18 mouse cellular contexts compared by ENCODE assay signal in genomic region chr4:41610594-41610980, GRCm38 (mm10). TPM values are rescaled to one million over a fixed set of nuclear protein-coding genes. Genes with fewer than 3 reads are reported as not detected.
A peak's percentile ranks its signal among the peaks of the same experiment; 100 is the strongest.
DNase-seq lines count a peak whose midpoint lies in the region; ATAC-seq and TF ChIP-seq lines count a peak whose summit lies in the region.
"Had no signal": no experiment of that assay in that cellular context is flagged by ENCODE, and none has a peak within 500 bp of the region (broad histone marks: within the 10 kb centered on the region; RNA-seq: fewer than 3 reads in every experiment).

No protein-coding gene starts in this region.

- no peak for TF ChIP-seq CTCF in kidney, adult 2 months (conservative IDR thresholded peaks at IDR 0.05; ENCODE audit: insufficient read depth, insufficient read length, low read depth, low read length)
- no peak for TF ChIP-seq CTCF in thymus, adult 2 months (IDR thresholded peaks at IDR 0.05; ENCODE audit: borderline replicate concordance, control insufficient read depth, extremely low read depth, insufficient read depth, low read length, poor library complexity)

- no peaks in the 10 kb centered on the region for H3K4me1 ChIP-seq in kidney, embryonic 14.5 days (ENCODE audit: control insufficient read depth, insufficient read depth, low read length)
- no peaks in the 10 kb centered on the region for H3K4me1 ChIP-seq in kidney, adult 2 months (ENCODE audit: control insufficient read depth, insufficient read depth, low read length)
- 0 out of 2 replicates have a peak, but pooled peaks cover 2% of the 10 kb centered on the region for H3K4me1 ChIP-seq in thymus, adult 2 months (replicated peaks; ENCODE audit: control insufficient read depth, insufficient read depth, low read length)
- H3K4me1 ChIP-seq: heart, embryonic 12.5 days; lung, embryonic 15.5 days had no signal

- no peaks in the 10 kb centered on the region for H3K9me3 ChIP-seq in kidney, embryonic 14.5 days (ENCODE audit: control insufficient read depth, low read length)
- H3K9me3 ChIP-seq: heart, embryonic 12.5 days; lung, embryonic 15.5 days had no signal

- no peak overlapping the region for H3K9ac ChIP-seq in kidney, embryonic 14.5 days (ENCODE audit: low read depth, low read length)
- H3K9ac ChIP-seq: heart, embryonic 12.5 days; lung, embryonic 15.5 days had no signal

- no peak for TF ChIP-seq POLR2A in kidney, adult 2 months (IDR thresholded peaks at IDR 0.05; ENCODE audit: low read depth, low read length)
- no peak for TF ChIP-seq POLR2A in thymus, adult 2 months (IDR thresholded peaks at IDR 0.05; ENCODE audit: control insufficient read depth, extremely low read depth, insufficient read depth, low read length, poor library complexity)

- no peaks in the 10 kb centered on the region for H3K27me3 ChIP-seq in kidney, embryonic 14.5 days (ENCODE audit: control insufficient read depth, insufficient read depth, low read length)
- no peaks in the 10 kb centered on the region for H3K27me3 ChIP-seq in kidney, adult 2 months (replicated peaks; ENCODE audit: control insufficient read depth, insufficient read depth, low read length)
- H3K27me3 ChIP-seq in thymus, adult 2 months (ENCODE audit: control insufficient read depth, insufficient read depth, low read length), result no peaks in the 10 kb centered on the region
- H3K27me3 ChIP-seq: lung, embryonic 15.5 days had no signal

- H3K4me2 ChIP-seq in kidney, embryonic 14.5 days (replicated peaks; ENCODE audit: low read depth, low read length), result no peak overlapping the region
- H3K4me2 ChIP-seq: heart, embryonic 12.5 days; lung, embryonic 15.5 days had no signal

- no peaks in the 10 kb centered on the region for H3K36me3 ChIP-seq in kidney, embryonic 14.5 days (ENCODE audit: control insufficient read depth, insufficient read depth, low read length)
- no peaks in the 10 kb centered on the region for H3K36me3 ChIP-seq in kidney, adult 2 months (ENCODE audit: control insufficient read depth, insufficient read depth, low read length)
- no peaks in the 10 kb centered on the region for H3K36me3 ChIP-seq in thymus, adult 2 months (ENCODE audit: control insufficient read depth, insufficient read depth, low read length)
- H3K36me3 ChIP-seq: heart, embryonic 12.5 days; lung, embryonic 15.5 days had no signal

- peak; percentile 63; the same call in 1 of the 2 replicates for ATAC-seq in kidney, embryonic 14.5 days (ENCODE audit: low FRiP score, low TSS enrichment)

- H3K4me3 ChIP-seq in kidney, embryonic 14.5 days (ENCODE audit: low read length), result no peak overlapping the region
- no peak overlapping the region for H3K4me3 ChIP-seq in kidney, adult 2 months (ENCODE audit: insufficient read depth, low read depth, low read length)
- H3K4me3 ChIP-seq in thymus, adult 2 months (ENCODE audit: control insufficient read depth, insufficient read depth, low read length), result no peak overlapping the region
- H3K4me3 ChIP-seq: erythroblast, embryonic 14.5 days; heart, embryonic 12.5 days; layer of hippocampus, adult 2 months; lung, embryonic 15.5 days had no signal

- 24% methylated on average over 6 of the region's 6 CpGs for WGBS in kidney, embryonic 14.5 days
- WGBS in kidney, adult 2 months, result 24% methylated on average over 6 of the region's 6 CpGs
- WGBS in thymus, adult 2 months, result 33% methylated on average over 6 of the region's 6 CpGs

- DNase-seq in embryo, embryonic 10 days (ENCODE audit: low spot score), result peak; percentile 26
- DNase-seq in embryo, embryonic 11 days, result no peak
- DNase-seq in kidney, adult 2 months, result no peak
- DNase-seq in Muller cell, postnatal 12 days (ENCODE audit: inconsistent ontology term), result peak; percentile 46
- DNase-seq in lung, postnatal 25 days (ENCODE audit: low spot score), result peak; percentile 39
- no peak for DNase-seq in thymus, adult 2 months
- no peak for DNase-seq in heart, postnatal 4 days
- DNase-seq: adrenal gland, postnatal 36 days; kidney, adult 11 months; spleen, adult 18-20 months had no signal

- no peak overlapping the region for H3K27ac ChIP-seq in kidney, embryonic 14.5 days (ENCODE audit: low read depth, low read length)
- H3K27ac ChIP-seq in kidney, adult 2 months (ENCODE audit: insufficient read depth, low read depth, low read length), result no peak overlapping the region
- no peak overlapping the region for H3K27ac ChIP-seq in thymus, adult 2 months (ENCODE audit: control insufficient read depth, insufficient read depth, low read length)
- H3K27ac ChIP-seq: layer of hippocampus, adult 2 months; lung, embryonic 15.5 days had no signal

RNA-seq across cellular contexts. Expression of gene Enho, which starts 29.5 kb away (rescaled TPM):
- 23.2 and 23.5 TPM in 2 replicates for polyA plus RNA-seq in kidney, embryonic 14.5 days (2014; fragmentation: Nextera tagmentation; extraction: Ambion mirVana)
- polyA plus RNA-seq in kidney, adult 2 months (2012; rRNA removed), result 9.3 and 9.9 TPM in 2 replicates
- 7.5 and 10.3 TPM in 2 replicates for polyA plus RNA-seq in thymus, adult 2 months (2012; rRNA removed)
- 1 to 10 TPM; 5.5 to 5.8 TPM for total RNA-seq in heart, postnatal 4 days (2021)
- total RNA-seq: monocyte, adult 5-6 weeks had no signal

RNA-seq across cellular contexts. Expression of gene Dnaic1, which starts 41.0 kb away (rescaled TPM):
- polyA plus RNA-seq in kidney, embryonic 14.5 days (2014; fragmentation: Nextera tagmentation; extraction: Ambion mirVana), result 2.2 and 2.4 TPM in 2 replicates
- 0.83 and 0.92 TPM in 2 replicates for polyA plus RNA-seq in kidney, adult 2 months (2012; rRNA removed)
- 0.18 and 0.96 TPM in 2 replicates for polyA plus RNA-seq in thymus, adult 2 months (2012; rRNA removed)
- total RNA-seq in heart, postnatal 4 days (2021), result 1 to 10 TPM; 1.3 to 1.7 TPM
- total RNA-seq: adrenal gland, postnatal 36 days; hematopoietic stem cell, adult 5-6 weeks; monocyte, adult 5-6 weeks had no signal
- polyA plus RNA-seq: C2C12; erythroblast, embryonic 14.5 days had no signal

RNA-seq across cellular contexts. Expression of gene Fam219a, which starts 41.2 kb away (rescaled TPM):
- polyA plus RNA-seq in kidney, embryonic 14.5 days (2014; fragmentation: Nextera tagmentation; extraction: Ambion mirVana), result 2.2 and 2.7 TPM in 2 replicates
- polyA plus RNA-seq in kidney, adult 2 months (2012; rRNA removed), result 16.4 and 18.4 TPM in 2 replicates
- polyA plus RNA-seq in thymus, adult 2 months (2012; rRNA removed), result 23.0 and 29.8 TPM in 2 replicates
- total RNA-seq in heart, postnatal 4 days (2021), result 10 to 100 TPM; 15.3 to 15.5 TPM

Comparison
In these comparisons a context has a peak if more than half of its experiments do, and no peak if none do; other contexts are left out.
1. DNase-seq: peak in embryo, embryonic 10 days (single experiment), Muller cell, postnatal 12 days (single experiment) and lung, postnatal 25 days (single experiment); none in embryo, embryonic 11 days (single experiment), kidney, adult 2 months (single experiment), thymus, adult 2 months (single experiment) and heart, postnatal 4 days (single experiment).